Mouse (Mus musculus) liver, postnatal 0 days (tissue): ENCODE measurements at regions not wholly inside any gene's neighbourhood (a gene's known extent, or its start where the extent isn't known, plus 50 kb on each side); places are given as distances from the start of the nearest gene placed in this dataset.

ENCODE experiments used
- CTCF ChIP-seq: sonication (generic); IDR thresholded peaks from 2 replicates; pipeline ENCODE4 v1.5.1; 2016; ENCODE audit warnings: antibody characterized with exemption, low read depth
- EP300 ChIP-seq: IDR thresholded peaks from 2 replicates; pipeline ENCODE4 v1.6.1; 2016; ENCODE audit warnings: antibody characterized with exemption, low read depth, mild to moderate bottlenecking

GRCm38 (mm10) chr17:49278541-49278940, 149.6 kb upstream of the Mocs1 start:
- TF ChIP-seq CTCF (no peak), EP300 (no peak)
